Mouse (Mus musculus): ENCODE data around the gene Prpf18. TPM values are rescaled to one million over a fixed set of nuclear protein-coding genes. Genes with fewer than 3 reads are reported as not detected.
A peak's percentile ranks its signal among the peaks of the same experiment; 100 is the strongest.

Prpf18 gene
- total and polyA plus RNA-seq, 3 experiments = 11.4 to 34.7 (median 29.0) TPM

GRCm38 (mm10) chr2:4611704-4612103 is 40.2 kb downstream of the Prpf18 start:
- TF ChIP-seq POLR2A (IDR thresholded peaks at IDR 0.05; ENCODE audit: insufficient read depth, low read depth, low read length) (no peak), CTCF (IDR thresholded peaks at IDR 0.05) (no peak), EP300 (IDR thresholded peaks at IDR 0.05; ENCODE audit: insufficient read depth, low read depth, low read length) (no peak)
- Histone ChIP-seq H3K4me1 (ENCODE audit: control insufficient read depth, insufficient read depth, low read length) (peaks cover 7% of the 10 kb centered on the region), H3K27ac (peak overlapping the region; percentile 4; the same call in 1 of the 2 replicates), H3K27me3 (ENCODE audit: control insufficient read depth, insufficient read depth, low read length) (no peaks in the 10 kb centered on the region), H3K4me3 (no peak overlapping the region), H3K79me2 (replicated peaks; ENCODE audit: control insufficient read depth, insufficient read depth, low read length) (no peaks in the 10 kb centered on the region), H3K9ac (ENCODE audit: low read depth, low read length) (no peak overlapping the region), H3K36me3 (ENCODE audit: control insufficient read depth, insufficient read depth, low read length) (peaks cover 3% of the 10 kb centered on the region)
- DNase-seq = peak in 1 of 2 experiments; percentile 28
- intact Hi-C loops (cut with DNase I) = no loop called here
- WGBS = 49% methylated on average over 10 of the region's 10 CpGs

- TF ChIP-seq POLR2A (IDR thresholded peaks at IDR 0.05; ENCODE audit: insufficient read depth, low read depth, low read length) (no peak), CTCF (IDR thresholded peaks at IDR 0.05) (no peak), EP300 (IDR thresholded peaks at IDR 0.05; ENCODE audit: insufficient read depth, low read depth, low read length) (no peak)
- no peak overlapping the region for H3K4me3 ChIP-seq
- no peak overlapping the region for H3K9ac ChIP-seq (ENCODE audit: low read depth, low read length)
- intact Hi-C loops (cut with DNase I) = no loop called here
- 72% methylated on average over 6 of the region's 6 CpGs for WGBS
- DNase-seq = no peak
- H3K79me2 ChIP-seq (replicated peaks; ENCODE audit: control insufficient read depth, insufficient read depth, low read length) = no peaks in the 10 kb centered on the region
- peaks cover 3% of the 10 kb centered on the region for H3K36me3 ChIP-seq (ENCODE audit: control insufficient read depth, insufficient read depth, low read length)
- peak overlapping the region; percentile 4; the same call in 1 of the 2 replicates for H3K27ac ChIP-seq
- H3K27me3 ChIP-seq (ENCODE audit: control insufficient read depth, insufficient read depth, low read length) = no peaks in the 10 kb centered on the region
- peaks cover 7% of the 10 kb centered on the region for H3K4me1 ChIP-seq (ENCODE audit: control insufficient read depth, insufficient read depth, low read length)
These were observed 40.6 kb downstream of the Prpf18 start for GRCm38 (mm10) chr2:4611295-4611694.

GRCm38 (mm10) chr2:4609433-4609832 is 42.5 kb downstream of the Prpf18 start:
- no peak for DNase-seq
- Histone ChIP-seq H3K4me3 (no peak overlapping the region), H3K36me3 (ENCODE audit: control insufficient read depth, insufficient read depth, low read length) (peaks cover 3% of the 10 kb centered on the region), H3K4me1 (ENCODE audit: control insufficient read depth, insufficient read depth, low read length) (peaks cover 5% of the 10 kb centered on the region; the same call in 1 of the 2 replicates), H3K79me2 (replicated peaks; ENCODE audit: control insufficient read depth, insufficient read depth, low read length) (no peaks in the 10 kb centered on the region), H3K9ac (ENCODE audit: low read depth, low read length) (no peak overlapping the region), H3K27me3 (ENCODE audit: control insufficient read depth, insufficient read depth, low read length) (no peaks in the 10 kb centered on the region), H3K27ac (no peak overlapping the region)
- TF ChIP-seq EP300 (IDR thresholded peaks at IDR 0.05; ENCODE audit: insufficient read depth, low read depth, low read length) (no peak), POLR2A (IDR thresholded peaks at IDR 0.05; ENCODE audit: insufficient read depth, low read depth, low read length) (no peak), CTCF (IDR thresholded peaks at IDR 0.05) (no peak)
- intact Hi-C loops (cut with DNase I) = loop anchor here (10.0 kb wide), 2 partner anchors 385 to 795 kb away; no protein-coding TSS in a partner anchor
- 85% methylated on average over 10 of the region's 10 CpGs for whole genome bisulfite sequencing

GRCm38 (mm10) chr2:4608253-4608652 is 43.7 kb downstream of the Prpf18 start:
- intact Hi-C loops (cut with DNase I) = loop anchor here (10.0 kb wide), 2 partner anchors 383 to 793 kb away; no protein-coding TSS in a partner anchor
- no peak for TF ChIP-seq POLR2A (IDR thresholded peaks at IDR 0.05; ENCODE audit: insufficient read depth, low read depth, low read length)
- no peak for TF ChIP-seq CTCF (IDR thresholded peaks at IDR 0.05)
- TF ChIP-seq EP300 (IDR thresholded peaks at IDR 0.05; ENCODE audit: insufficient read depth, low read depth, low read length) = no peak
- peaks cover 1% of the 10 kb centered on the region; the same call in 1 of the 2 replicates for H3K4me1 ChIP-seq (ENCODE audit: control insufficient read depth, insufficient read depth, low read length)
- no peak for DNase-seq
- H3K4me3 ChIP-seq = no peak overlapping the region
- H3K36me3 ChIP-seq (ENCODE audit: control insufficient read depth, insufficient read depth, low read length) = no peaks in the 10 kb centered on the region; the same call in 1 of the 2 replicates
- no peak overlapping the region for H3K9ac ChIP-seq (ENCODE audit: low read depth, low read length)
- no peaks in the 10 kb centered on the region for H3K79me2 ChIP-seq (replicated peaks; ENCODE audit: control insufficient read depth, insufficient read depth, low read length)
- no peak overlapping the region for H3K27ac ChIP-seq
- no peaks in the 10 kb centered on the region for H3K27me3 ChIP-seq (ENCODE audit: control insufficient read depth, insufficient read depth, low read length)
- WGBS = 89% methylated on average over 3 of the region's 3 CpGs

- H3K27me3 ChIP-seq (ENCODE audit: control insufficient read depth, insufficient read depth, low read length) = no peaks in the 10 kb centered on the region
- peaks cover under 1% of the 10 kb centered on the region for H3K36me3 ChIP-seq (ENCODE audit: control insufficient read depth, insufficient read depth, low read length)
- TF ChIP-seq POLR2A (IDR thresholded peaks at IDR 0.05; ENCODE audit: insufficient read depth, low read depth, low read length) = no peak
- TF ChIP-seq CTCF (IDR thresholded peaks at IDR 0.05) = no peak
- TF ChIP-seq EP300 (IDR thresholded peaks at IDR 0.05; ENCODE audit: insufficient read depth, low read depth, low read length) = no peak
- peaks cover under 1% of the 10 kb centered on the region; the same call in 1 of the 2 replicates for H3K4me1 ChIP-seq (ENCODE audit: control insufficient read depth, insufficient read depth, low read length)
- no peak overlapping the region for H3K9ac ChIP-seq (ENCODE audit: low read depth, low read length)
- intact Hi-C loops (cut with DNase I) = loop anchor here (10.0 kb wide), 2 partner anchors 382 to 792 kb away; no protein-coding TSS in a partner anchor
- no peak for DNase-seq
- no peak overlapping the region for H3K4me3 ChIP-seq
- 89% methylated on average over 3 of the region's 3 CpGs for WGBS
- no peak overlapping the region for H3K27ac ChIP-seq
- no peaks in the 10 kb centered on the region for H3K79me2 ChIP-seq (replicated peaks; ENCODE audit: control insufficient read depth, insufficient read depth, low read length)
These were observed 45.4 kb downstream of the Prpf18 start for GRCm38 (mm10) chr2:4606559-4606958.

- 86% methylated on average over 33 of the region's 33 CpGs for WGBS
- TF ChIP-seq EP300 (IDR thresholded peaks at IDR 0.05; ENCODE audit: insufficient read depth, low read depth, low read length) (no peak), CTCF (IDR thresholded peaks at IDR 0.05) (peak; percentile 35)
- no peak overlapping the region for H3K4me3 ChIP-seq
- intact Hi-C loops (cut with DNase I) = loop anchor here (10.0 kb wide), 2 partner anchors 379 to 789 kb away; no protein-coding TSS in a partner anchor
- DNase-seq = no peak
- H3K79me2 ChIP-seq (replicated peaks; ENCODE audit: control insufficient read depth, insufficient read depth, low read length) = no peaks in the 10 kb centered on the region
- no peaks in the 10 kb centered on the region for H3K27me3 ChIP-seq (ENCODE audit: control insufficient read depth, insufficient read depth, low read length)
- peaks cover 7% of the 10 kb centered on the region for H3K4me1 ChIP-seq (ENCODE audit: control insufficient read depth, insufficient read depth, low read length)
- H3K27ac ChIP-seq = no peak overlapping the region
- no peak overlapping the region for H3K9ac ChIP-seq (ENCODE audit: low read depth, low read length)
- H3K36me3 ChIP-seq (ENCODE audit: control insufficient read depth, insufficient read depth, low read length) = peaks cover 2% of the 10 kb centered on the region
These were observed 48.5 kb downstream of the Prpf18 start for GRCm38 (mm10) chr2:4603361-4603945.

Measured in heart, adult 2 months (tissue).